Mouse (Mus musculus) lung, adult 18-20 months (tissue): ENCODE results near the gene Glb1.
A peak's percentile ranks its signal among the peaks of the same experiment; 100 is the strongest.
"Not testable (repeated sequence)": the region's sequence is repeated elsewhere in the genome, so short reads cannot be mapped to it uniquely, and the experiment has no call there.

Experiments used
- DNase-seq, 2 experiments: peaks; one replicate each; pipeline ENCODE4 v3.0.0; 2022; ENCODE audit warnings: mixed read lengths in 2 of 2

Gene Glb1

DNA sequence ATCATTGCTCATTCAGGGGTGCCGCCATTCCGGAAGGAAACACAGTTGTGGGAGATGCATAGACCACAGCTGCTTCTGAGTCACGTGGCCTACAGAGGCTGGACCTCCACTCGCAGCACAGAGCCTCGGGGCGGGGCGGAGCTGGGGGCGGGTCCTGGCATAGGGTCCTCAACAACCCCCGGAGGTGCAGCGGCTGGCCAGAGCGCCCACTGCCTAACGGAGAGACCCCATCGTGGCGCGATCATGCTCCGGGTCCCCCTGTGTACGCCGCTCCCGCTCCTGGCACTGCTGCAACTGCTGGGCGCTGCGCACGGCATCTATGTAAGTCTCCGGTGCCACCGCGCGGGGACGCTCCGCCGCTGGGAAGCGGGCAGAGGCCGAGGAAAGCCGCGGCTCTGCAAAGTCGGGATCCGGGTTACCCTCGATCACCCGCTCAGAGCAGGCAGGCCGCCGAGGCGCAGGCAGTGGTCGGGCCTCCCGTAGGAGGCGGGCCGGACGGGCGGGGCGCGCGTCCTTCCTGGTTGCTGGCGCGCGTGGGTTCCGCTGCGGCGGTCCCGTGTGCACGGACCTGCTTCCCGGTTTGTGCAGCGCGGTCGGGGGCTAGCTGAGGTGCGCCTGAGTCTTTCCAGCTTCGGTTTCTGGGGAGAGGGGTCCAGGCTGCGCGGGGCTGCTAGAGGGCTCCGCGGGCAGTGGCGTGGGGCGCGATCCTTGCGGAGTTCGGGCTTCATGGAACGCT lies at the start of gene Glb1, which contains the start of gene Tmppe:
Gene Glb1, plus strand, starts transcription at position 128 of the 736 bp plus-strand sequence.
Gene Tmppe, plus strand, starts transcription at position 157 of the 736 bp plus-strand sequence.
- peak; percentile 79 to 86 for DNase-seq

DNA sequence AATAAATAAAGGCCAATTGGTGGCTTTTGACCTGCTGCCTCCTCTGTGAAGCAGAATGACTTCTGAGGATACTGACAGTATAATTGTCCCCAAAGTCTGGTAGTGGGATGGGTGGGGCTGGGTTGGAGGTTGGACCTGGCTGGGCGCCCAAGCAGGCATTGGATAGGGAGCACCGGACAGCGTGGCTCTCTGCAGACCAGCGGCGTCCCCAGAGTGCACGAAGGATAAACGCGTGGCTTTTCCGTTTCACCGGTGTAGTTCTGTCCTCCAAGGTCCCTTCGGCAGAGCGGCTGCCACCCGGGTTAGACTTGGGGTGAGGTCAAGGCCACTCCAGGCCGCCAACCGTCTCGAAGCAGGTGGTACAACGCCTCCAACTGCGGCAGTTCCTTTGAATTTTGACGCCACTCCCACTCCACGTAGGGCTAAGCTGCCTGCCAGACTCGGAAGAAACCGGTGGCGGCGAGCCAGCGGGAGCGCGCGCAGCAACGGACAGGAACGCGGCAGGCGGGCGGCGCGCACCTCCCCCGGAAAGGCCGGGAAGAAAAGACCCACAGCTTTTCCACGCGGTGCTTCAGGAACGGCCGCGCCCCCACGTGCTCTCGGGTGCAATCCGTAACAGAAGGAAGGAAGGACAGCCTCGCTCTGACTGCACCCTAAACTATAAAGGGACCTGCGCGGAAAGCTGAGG lies 32.9 kb upstream of the Glb1 start:
- DNase-seq, result peak; percentile 85 to 90

DNA sequence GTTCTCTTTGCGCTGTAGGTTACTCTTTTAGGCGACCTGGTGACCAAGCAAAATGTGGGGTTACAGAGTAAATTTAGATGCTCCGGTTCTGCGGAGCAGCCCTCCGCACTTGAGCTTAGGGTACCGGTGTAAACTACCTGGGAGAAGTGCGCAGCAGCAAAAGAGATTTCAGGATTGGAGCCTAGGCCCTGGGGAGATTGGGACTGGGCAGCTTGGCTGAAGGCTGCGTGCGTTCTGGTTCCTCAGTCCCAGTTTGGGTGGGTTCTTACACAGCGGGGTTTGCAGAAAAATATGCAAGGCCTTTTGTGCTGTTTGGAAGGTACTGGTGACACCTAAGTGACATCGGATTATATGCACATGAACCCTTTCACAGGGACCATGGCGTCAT lies 32.4 kb upstream of the Glb1 start:
- no peak for DNase-seq

DNA sequence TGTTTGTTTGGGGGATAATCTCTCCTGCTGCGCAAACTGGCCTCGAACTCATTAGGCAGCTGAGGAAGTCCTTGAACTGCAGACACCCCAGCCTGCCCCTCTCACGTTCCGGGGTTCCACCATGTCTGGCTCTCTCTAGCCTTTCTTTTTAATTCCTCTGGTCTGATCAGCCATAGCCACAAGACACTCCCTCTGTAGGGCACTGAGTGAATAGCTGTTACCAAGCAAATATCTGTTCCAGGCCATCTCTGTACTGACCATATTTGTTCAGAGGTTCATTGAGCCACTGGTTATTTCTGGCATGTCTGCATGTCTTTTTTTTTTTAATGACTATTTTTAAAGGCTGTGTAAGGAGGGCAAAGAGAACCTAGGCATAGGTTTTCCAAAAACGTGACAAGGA lies 31.5 kb upstream of the Glb1 start:
- DNase-seq, result not testable (repeated sequence)

DNA sequence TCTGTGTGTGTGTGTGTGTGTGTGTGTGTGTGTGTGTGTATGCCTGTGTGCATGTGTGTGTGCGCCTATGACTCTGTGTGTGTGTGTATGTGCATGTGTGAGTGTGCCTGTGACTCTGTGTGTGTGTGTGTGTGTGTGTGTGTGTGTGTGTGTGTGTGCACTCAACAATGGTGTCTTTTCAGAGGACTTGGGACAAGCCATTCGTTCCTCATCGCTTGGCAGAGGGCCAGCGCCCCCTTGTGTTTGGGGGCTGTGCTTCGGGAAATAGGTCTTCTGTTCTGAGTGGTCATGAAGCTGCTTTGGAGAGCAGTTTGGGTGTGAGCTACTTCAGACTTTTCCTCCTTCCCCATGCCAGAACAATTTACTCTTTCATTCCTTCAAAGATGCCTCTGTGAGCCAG lies 29.2 kb upstream of the Glb1 start:
- not testable (repeated sequence) for DNase-seq

DNA sequence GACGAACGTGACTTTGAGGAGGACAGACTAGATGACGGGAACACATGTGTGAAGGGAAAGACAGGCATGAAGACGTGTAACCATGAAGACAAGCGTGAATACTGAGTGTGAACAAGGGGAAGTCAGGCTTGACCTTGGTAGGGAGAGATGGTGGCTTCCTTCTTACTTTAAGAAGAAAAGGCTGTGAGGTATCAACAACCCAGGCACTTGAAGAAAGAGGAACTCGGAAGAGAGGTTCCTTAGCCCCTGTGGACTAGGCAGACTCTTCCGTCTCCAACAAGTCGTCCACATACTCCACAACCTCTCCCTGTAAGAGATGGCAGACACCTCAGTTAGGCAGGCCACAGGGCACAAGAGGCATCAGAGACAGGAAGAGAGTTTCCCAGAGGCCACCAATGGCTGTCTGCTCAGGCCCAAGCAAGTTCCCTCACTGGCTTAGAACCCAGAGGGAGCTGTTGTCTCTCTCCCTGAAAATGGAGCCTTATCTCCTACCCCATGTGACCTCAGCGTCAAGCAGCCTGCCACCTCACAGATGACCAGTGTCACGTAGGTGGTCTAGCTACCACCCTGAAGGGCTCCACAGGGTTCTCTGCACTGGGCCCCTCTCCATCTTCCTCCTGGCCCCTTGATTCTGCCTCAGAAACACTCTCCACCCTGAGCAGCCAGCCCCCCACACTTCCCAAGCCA lies 25.5 kb upstream of the Glb1 start:
- DNase-seq, result no peak

DNA sequence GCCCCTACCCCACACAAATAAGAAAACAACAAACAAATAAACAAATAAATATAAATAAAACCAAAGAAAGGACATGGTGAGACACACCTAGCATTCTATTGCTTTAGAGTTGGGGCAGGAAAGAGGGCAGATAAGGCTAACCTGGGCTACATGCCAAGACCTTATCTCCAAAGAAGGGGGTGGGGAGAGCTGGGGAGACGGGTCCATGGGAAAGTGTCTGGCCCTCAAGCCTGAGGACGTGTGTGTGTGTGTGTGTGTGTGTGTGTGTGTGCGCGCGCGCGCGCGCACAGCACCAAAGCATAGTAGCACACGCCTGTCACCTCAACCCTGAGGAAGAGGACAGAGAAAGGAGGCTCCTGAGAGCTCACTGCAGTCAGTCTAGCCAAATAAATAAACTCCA lies 23.7 kb upstream of the Glb1 start:
- peak in 1 of 2 experiments; percentile 22 for DNase-seq

DNA sequence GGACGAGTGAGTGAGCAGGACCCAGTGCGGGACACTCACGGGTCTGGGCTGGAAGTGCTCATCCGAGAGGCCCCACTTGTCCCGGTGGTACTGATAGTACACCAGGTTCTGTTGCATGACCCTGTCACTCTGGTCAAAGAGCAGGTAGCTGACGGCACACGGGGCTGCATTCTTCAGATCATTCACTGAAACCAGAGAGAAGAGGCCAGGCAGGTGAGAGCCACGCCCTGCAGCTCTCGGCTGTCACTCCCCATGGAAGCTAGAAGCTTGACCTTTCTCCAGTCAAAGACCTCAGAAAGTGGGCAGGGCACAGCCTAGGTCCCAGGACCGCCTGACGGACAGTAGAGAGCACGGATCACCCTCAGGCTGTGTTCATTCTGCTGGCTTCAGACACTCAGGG lies 21.0 kb upstream of the Glb1 start:
- no peak for DNase-seq

DNA sequence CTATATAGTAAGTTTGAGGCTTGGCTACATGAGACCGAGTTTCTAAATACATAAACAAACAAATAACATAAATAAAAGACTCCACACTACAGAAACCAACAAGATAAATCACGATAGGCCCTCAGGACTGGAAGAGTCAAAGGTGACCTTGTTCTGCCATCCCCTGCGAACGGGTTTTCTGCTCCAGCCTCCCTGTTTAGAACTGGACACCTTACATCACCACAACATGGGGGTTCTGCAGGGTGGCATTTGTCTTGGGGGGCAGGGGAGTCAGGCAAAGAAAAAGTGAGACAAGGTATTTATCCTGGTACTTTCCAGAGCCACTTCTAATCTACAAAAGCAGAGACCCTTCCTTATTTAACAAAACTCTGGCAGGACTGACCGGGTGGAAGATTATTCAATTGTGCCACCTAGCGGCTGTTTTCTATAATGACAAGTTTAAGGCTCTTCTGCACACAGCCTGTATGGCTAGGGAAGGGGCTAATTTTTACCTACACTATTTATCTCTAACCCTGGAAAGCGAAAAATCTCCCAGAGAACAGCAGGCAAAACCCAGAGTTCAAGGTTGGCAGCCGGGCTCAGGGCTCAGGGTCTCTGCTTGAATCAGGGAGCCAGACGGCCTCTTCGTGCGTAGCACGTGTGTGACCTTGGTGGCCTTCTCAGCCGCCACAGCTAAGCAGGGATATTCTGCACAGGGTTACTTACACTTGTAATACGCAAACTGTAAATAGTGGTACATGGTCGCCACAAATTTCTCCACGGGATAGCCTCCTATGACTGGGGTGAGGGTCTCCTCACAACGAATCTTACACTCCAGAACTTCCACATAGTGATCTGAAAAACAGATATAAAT lies 19.8 kb upstream of the Glb1 start:
- peak in 1 of 2 experiments; percentile 21 for DNase-seq

DNA sequence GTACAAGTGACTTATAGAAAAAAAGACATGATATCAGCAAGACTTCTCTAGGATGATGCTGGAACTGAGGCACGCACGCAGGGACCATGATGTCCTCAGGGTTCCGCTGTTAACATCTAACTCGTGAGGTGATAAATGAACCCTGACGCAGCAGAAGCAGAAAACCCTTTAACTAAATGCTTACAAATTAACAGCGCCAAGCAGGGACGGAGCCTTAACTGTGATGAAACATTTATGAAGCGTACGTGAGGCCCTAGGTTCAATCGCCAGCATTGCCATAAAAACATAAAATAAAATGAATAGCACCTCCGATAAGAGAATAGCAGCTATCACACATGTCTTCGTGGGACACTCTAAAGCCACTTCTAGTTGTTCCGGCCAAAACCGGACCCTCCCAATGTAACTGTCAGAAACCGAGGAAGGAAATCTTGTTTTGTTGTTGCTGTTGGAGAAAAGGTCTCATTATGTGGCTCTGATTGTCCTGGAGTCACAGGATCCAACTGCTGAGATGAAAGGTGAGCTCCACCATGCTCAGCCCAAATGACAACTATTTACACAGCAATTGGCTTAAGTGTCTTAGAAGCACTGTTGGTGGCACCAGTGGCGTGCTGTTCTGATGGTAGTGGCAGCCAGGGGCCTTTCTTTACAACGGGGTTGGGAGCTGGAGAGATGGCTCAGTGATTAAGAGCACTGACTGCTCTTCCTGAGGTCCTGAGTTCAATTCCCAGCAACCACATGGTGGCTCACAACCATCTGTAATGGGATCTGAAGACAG lies 17.8 kb upstream of the Glb1 start:
- no peak for DNase-seq

DNA sequence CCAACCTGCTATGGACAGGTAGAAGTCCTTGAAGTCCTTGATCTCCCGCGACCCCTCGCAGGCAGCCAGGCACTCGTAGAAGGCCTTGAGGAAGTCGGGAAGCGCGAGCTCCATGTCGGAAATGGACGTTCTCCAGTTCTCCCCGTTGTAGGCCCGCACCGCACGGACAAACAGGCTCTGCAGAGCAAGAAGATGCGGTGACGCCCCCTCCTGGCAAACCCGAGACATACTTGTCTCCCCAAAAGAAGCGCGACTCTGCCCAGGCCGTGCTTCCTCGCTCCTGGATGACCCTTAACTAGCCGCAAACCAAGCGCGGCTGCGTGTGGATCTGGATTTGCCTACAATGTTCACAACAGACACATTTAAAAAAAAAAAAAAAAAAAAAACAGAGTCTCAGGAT lies 16.2 kb upstream of the Glb1 start:
- DNase-seq, result no peak

DNA sequence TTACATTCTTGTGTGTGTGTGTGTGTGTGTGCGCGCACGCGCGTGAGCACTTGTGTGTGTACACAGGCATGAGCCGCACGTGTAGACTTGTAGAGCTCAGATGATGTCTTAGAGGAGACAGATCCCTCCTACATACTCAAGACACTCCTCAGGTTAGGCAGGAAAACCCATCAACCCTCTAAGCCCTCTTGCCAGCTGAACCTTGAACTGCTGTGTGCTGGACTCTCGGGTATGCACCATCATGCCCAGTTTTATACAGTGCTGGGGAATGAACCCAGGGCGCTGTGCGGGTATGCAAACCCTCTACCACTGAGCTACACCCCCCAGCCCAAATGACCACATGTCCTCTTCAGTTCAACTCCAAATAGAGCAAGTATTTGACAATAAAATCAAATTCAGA lies 15.7 kb upstream of the Glb1 start:
- DNase-seq, result no peak

DNA sequence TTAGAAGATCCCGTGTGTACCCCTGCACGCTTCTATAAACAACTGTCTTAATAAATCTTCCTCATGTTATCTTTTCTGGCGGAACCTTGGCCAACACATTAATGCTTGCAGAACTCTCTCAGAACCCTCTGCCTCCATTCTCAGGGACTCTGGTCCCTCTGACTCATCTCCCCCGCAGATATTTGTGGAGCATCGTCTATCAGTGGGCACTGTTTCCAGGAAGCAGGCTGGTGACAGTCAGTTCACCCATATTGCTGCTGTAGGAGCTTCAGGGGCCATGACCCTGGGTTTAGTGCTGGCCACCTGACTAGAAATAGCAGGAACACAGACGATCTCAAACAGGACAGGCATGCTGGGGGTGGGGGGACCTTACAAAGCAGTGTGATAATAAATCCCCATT lies 13.8 kb upstream of the Glb1 start:
- DNase-seq, result no peak

DNA sequence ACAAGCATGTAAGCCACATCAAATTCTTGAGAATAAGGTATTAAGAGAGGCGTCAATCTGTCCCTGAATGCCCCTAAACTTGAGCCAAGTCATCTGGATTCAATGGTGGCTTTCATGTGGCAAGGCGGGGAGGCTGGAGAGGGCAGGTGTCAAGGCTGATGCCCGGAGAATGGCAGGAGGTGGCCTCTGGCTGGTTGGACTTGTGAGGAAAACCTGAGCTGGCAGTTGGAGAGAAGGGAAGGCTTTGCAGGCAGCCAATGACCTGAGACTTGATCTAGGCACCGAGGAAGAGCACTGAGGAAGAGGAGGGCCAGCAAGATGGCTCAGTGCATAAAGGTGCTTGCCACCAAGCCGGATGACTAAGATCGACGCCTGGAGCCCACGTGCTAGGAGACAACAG lies 12.6 kb upstream of the Glb1 start:
- DNase-seq, result no peak

DNA sequence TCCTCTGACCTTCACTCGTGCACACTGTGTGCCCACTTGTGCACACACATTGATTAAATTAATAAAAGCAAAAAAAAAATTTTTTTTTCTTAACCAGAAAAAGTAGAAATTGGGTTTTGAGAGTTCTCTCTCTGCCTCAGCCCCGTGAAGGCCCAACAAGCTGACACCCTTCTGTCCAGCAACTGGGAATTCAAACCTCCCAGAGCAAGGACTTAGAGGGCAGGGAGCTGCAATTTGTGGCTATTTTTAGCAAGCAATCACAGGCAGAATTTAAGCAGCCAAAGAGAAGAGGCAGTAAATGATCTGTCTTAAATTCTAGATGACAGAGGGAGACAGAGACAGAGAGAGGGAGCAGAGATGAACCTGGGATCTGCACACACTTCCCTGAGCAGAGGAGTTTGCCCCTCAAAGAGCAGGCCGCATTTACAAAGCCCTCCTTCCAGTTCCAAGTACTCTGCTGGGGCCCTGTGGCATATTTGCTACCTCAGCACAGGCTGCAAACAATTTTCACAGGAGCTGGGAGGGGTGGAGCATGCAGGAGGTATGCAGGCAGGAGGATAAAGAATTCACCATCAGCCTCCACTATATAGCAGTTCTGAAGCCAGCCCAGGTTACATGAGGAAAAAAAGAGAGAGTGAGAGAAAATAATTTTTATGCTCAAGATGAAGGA lies 12.0 kb upstream of the Glb1 start:
- no peak for DNase-seq

DNA sequence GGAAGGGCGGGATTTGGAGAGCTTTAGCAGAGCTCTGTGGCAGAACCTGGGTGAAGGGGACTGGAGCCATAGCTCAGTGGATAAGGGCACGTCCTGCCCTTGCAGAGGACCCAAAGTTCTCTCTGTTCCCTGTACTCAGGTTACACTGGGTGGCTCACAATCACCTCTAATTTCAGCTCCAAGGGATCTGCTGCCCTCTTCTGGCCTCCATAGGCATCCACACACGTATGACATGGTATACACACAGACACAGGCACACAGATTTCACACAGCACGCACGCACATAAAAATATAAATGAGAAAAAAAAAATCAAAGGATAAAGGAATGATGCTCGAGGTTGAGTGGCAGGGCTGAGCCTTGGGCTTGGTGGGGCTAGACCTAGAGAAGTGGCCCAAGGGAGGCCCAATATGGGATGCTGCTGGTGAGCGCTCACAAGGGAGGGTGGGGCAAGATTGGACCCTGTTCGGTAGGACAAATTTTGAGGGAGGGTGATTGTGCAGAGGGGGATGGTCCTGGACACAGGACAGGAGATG lies 11.4 kb upstream of the Glb1 start:
- no peak for DNase-seq

DNA sequence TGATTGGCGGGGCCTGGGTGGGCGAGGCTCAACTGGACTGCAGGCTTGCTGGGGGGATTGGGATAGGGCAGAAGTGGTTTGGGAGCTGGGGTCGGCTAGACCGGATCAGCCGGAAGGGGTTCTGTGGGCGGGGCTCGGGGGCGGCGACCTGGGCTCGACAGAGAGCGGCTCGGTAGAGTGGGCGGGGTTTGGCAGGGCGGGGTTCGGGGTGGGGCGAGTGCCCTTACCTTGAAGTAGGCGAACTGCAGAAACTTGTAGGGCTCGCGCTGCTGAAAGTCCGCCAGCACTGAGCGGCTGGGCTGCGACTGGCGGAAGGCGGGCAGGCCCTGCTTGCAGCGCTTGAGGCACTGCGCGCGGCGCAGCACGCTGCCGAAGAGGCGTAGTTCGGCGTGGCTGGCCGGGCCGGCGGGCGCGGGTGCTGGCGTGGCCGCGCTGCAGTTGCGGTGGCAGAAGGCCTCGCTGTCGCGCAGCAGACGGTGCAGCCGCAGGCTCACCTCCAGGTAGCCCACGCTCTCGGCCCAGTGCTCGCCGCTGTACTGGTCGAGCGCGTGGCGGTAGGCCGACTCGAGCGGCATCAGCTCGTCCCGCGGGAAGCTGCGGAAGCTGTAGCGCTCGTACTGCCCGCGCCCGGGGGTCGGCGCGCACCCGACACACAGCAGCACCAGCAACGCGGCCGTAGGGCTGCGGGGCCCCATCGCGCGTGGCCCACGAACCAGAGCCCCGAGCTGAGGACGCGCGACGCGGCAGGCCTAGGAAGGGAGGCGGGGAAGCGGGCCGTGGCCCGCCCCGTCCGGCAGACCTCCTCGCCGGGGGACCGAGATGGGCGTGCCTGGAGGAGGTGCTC lies 10.7 kb upstream of the Glb1 start, which contains the start of gene Crtap:
Gene Crtap, minus strand, starts transcription at position 771 of the 844 bp plus-strand sequence.
- peak; percentile 76 to 81 for DNase-seq

DNA sequence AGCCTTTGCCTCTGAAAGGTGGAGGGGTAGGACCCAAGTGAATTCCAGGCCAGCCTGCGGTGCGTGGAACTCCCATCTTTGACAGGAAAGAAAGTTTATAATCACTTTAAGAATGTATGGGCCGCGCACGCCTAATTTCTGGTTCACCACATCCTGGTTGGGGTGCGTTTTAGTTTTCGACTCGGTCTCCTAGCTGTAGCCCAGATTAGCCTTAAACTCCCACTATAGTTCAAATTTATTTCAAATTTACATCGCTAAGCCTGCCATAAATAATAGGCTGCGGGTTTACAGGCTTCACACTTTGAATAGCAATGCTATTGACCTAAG lies 10.2 kb upstream of the Glb1 start:
- no peak for DNase-seq

DNA sequence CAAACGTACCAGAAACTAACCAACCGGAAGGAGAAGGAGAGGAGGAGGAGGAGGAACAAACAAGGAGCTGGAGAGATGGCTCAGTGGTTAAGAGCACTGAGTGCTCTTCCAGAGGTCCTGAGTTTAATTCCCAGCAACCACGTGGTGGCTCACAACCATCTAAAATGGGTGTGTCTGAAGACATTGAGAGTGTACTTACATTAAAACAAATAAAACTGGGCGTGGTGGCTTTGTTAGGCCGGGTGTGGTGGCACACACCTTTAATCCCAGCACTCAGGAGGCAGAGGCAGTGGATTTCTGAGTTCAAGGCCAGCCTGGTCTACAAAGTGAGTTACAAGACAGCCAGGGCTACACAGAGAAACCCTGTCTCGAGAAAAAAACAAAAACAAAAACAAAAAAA lies 6.7 kb upstream of the Glb1 start:
- DNase-seq, result not testable (repeated sequence)

DNA sequence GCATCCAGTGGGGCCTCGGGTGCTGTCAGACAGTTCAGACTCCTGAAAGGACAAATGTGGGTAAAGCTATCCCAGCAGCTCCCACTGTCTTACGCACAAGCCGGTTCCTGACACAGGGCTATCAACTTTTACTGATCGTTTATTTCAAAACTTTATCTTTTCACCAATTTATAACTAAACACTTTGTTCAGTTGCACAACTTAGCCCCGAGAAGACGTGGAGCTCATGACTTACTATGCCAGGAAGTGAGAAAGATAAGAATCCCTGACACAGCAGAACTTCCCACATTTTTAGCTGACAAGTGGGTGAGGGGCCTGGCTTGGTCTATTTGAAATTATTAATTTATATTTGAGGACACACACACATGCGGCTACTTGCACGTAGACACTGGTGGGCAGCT lies 6.2 kb upstream of the Glb1 start:
- DNase-seq, result no peak
